Mouse (Mus musculus) lung, postnatal 0 days (tissue): ENCODE measurements around the gene Fat1.

Source experiments
- CTCF ChIP-seq: IDR thresholded peaks from 2 replicates; pipeline ENCODE4 v1.5.1; 2016; ENCODE audit warnings: antibody characterized with exemption, mild to moderate bottlenecking
- EP300 ChIP-seq: IDR thresholded peaks from 2 replicates; pipeline ENCODE4 v1.6.1; 2016; ENCODE audit warnings: antibody characterized with exemption, mild to moderate bottlenecking, control low read depth

- TF ChIP-seq EP300 (no peak), CTCF (no peak)
These were observed 117.4 kb downstream of the Fat1 start for GRCm38 (mm10) chr8:45052618-45053017.
